Mouse (Mus musculus) kidney, embryonic 15.5 days (tissue): ENCODE results near the gene Swt1. TPM values are rescaled to one million over a fixed set of nuclear protein-coding genes. Genes with fewer than 3 reads are reported as not detected.

Experiments used
- ATAC-seq: fragments of 200-750 bp; cut with Nextera tagmentation; replicated peaks from 2 replicates; pipeline ENCODE4 v1.8.0; 2017; ENCODE audit warnings: moderate TSS enrichment; ENCODE audit not compliant: low FRiP score
- H3K27ac ChIP-seq: fragments of 300-500 bp; sonication (generic); 2 replicates; pipeline ENCODE4 v1.5.1; 2015; ENCODE audit warnings: mild to moderate bottlenecking, inconsistent platforms
- H3K27me3 ChIP-seq: fragments of 300-500 bp; sonication (generic); 2 replicates; pipeline ENCODE4 v1.6.1; 2015; ENCODE audit warnings: inconsistent platforms
- H3K36me3 ChIP-seq: fragments of 300-500 bp; sonication (generic); 2 replicates; pipeline ENCODE4 v1.6.1; 2015; ENCODE audit warnings: inconsistent platforms
- H3K4me1 ChIP-seq: fragments of 300-500 bp; sonication (generic); 2 replicates; pipeline ENCODE4 v1.6.1; 2015; ENCODE audit warnings: inconsistent platforms
- H3K4me2 ChIP-seq: fragments of 300-500 bp; sonication (generic); 2 replicates; pipeline ENCODE4 v1.6.1; 2015; ENCODE audit warnings: moderate library complexity, mild to moderate bottlenecking, inconsistent platforms
- H3K4me3 ChIP-seq: fragments of 300-500 bp; sonication (generic); replicated peaks from 2 replicates; pipeline ENCODE4 v1.5.1; 2015; ENCODE audit warnings: mild to moderate bottlenecking, inconsistent platforms
- H3K9ac ChIP-seq: fragments of 300-500 bp; sonication (generic); 2 replicates; pipeline ENCODE4 v1.6.1; 2015; ENCODE audit warnings: mild to moderate bottlenecking, inconsistent platforms
- H3K9me3 ChIP-seq: fragments of 300-500 bp; sonication (generic); replicated peaks from 2 replicates; pipeline ENCODE4 v1.6.1; 2016; ENCODE audit warnings: inconsistent platforms
- WGBS: fragments of 180-500 bp; shearing (Covaris S2); methylation state at CpG from one replicate; pipeline ENCODE4 v1.1.7; 2015; ENCODE audit warnings: mixed read lengths; 5-methylcytosine and 5-hydroxymethylcytosine counted together
- microRNA-seq: library from miRNA; unstranded; fragments of <30 nt; microRNA quantifications from one replicate; pipeline ENCODE4, GENCODE M21; 2016
- polyA plus RNA-seq: library from polyadenylated mRNA; unstranded; fragments of >200 nt; fragmentation: Nextera tagmentation; extraction: Ambion mirVana; gene quantifications from 2 replicates; pipeline ENCODE4 v1.2.1, GENCODE M21; 2015

Gene Swt1
- polyA plus RNA-seq, 1 experiment from 2014 or later = 27.4 TPM

- H3K4me2 ChIP-seq = peak overlapping the region; percentile 38
- H3K36me3 ChIP-seq = no peaks in the 10 kb centered on the region
- H3K4me3 ChIP-seq = no peak overlapping the region
- WGBS = 38% methylated on average over 8 of the region's 8 CpGs
- no peaks in the 10 kb centered on the region for H3K9me3 ChIP-seq
- peaks cover 43% of the 10 kb centered on the region for H3K4me1 ChIP-seq
- H3K9ac ChIP-seq = no peak overlapping the region
- no peak for ATAC-seq
- no peaks in the 10 kb centered on the region for H3K27me3 ChIP-seq
- H3K27ac ChIP-seq = peak overlapping the region; percentile 92
These were observed 86.8 kb downstream of the Swt1 start for GRCm38 (mm10) chr1:151341321-151342044.

- no peak overlapping the region for H3K4me3 ChIP-seq
- no peaks in the 10 kb centered on the region for H3K36me3 ChIP-seq
- peaks cover 39% of the 10 kb centered on the region for H3K4me1 ChIP-seq
- 73% methylated on average over 2 of the region's 2 CpGs for WGBS
- peak overlapping the region; percentile 20; the same call in 1 of the 2 replicates for H3K27ac ChIP-seq
- no peaks in the 10 kb centered on the region for H3K9me3 ChIP-seq
- ATAC-seq = no peak
- H3K4me2 ChIP-seq = no peak overlapping the region
- H3K9ac ChIP-seq = no peak overlapping the region
- no peaks in the 10 kb centered on the region for H3K27me3 ChIP-seq
These were observed 89.3 kb downstream of the Swt1 start for GRCm38 (mm10) chr1:151338941-151339340.

- no peak for ATAC-seq
- peak overlapping the region; percentile 0; the same call in 1 of the 2 replicates for H3K27ac ChIP-seq
These were observed 90.0 kb downstream of the Swt1 start for GRCm38 (mm10) chr1:151338234-151338633.

GRCm38 (mm10) chr1:151332819-151333218, 95.4 kb downstream of the Swt1 start:
- ATAC-seq = no peak
- no peak overlapping the region for H3K4me2 ChIP-seq
- no peak overlapping the region for H3K9ac ChIP-seq
- H3K9me3 ChIP-seq = no peaks in the 10 kb centered on the region
- WGBS = 86% methylated on average over 3 of the region's 3 CpGs
- H3K27ac ChIP-seq = no peak overlapping the region
- H3K27me3 ChIP-seq = no peaks in the 10 kb centered on the region
- H3K4me3 ChIP-seq = no peak overlapping the region
- no peaks in the 10 kb centered on the region; the same call in 1 of the 2 replicates for H3K4me1 ChIP-seq
- no peaks in the 10 kb centered on the region for H3K36me3 ChIP-seq

More at GRCm38 (mm10) chr1:151338234-151338633, 90.0 kb downstream of the Swt1 start:
- Histone ChIP-seq H3K9me3 (no peaks in the 10 kb centered on the region), H3K27me3 (no peaks in the 10 kb centered on the region), H3K4me2 (no peak overlapping the region), H3K4me3 (no peak overlapping the region), H3K4me1 (peaks cover 35% of the 10 kb centered on the region), H3K9ac (no peak overlapping the region), H3K36me3 (no peaks in the 10 kb centered on the region)

GRCm38 (mm10) chr1:151329601-151330000, 98.7 kb downstream of the Swt1 start:
- no peak overlapping the region for H3K4me3 ChIP-seq
- H3K9ac ChIP-seq = no peak overlapping the region
- peaks cover 3% of the 10 kb centered on the region; the same call in 1 of the 2 replicates for H3K4me1 ChIP-seq
- ATAC-seq = no peak; the same call in 1 of the 2 replicates
- WGBS = 52% methylated on average over 7 of the region's 7 CpGs
- no peaks in the 10 kb centered on the region for H3K36me3 ChIP-seq
- H3K27ac ChIP-seq = no peak overlapping the region
- H3K4me2 ChIP-seq = no peak overlapping the region
- no peaks in the 10 kb centered on the region for H3K9me3 ChIP-seq
- H3K27me3 ChIP-seq = no peaks in the 10 kb centered on the region

- Histone ChIP-seq H3K27ac (no peak overlapping the region), H3K4me2 (no peak overlapping the region), H3K36me3 (no peaks in the 10 kb centered on the region), H3K4me1 (peaks cover 3% of the 10 kb centered on the region; the same call in 1 of the 2 replicates), H3K4me3 (no peak overlapping the region), H3K27me3 (no peaks in the 10 kb centered on the region), H3K9ac (no peak overlapping the region), H3K9me3 (no peaks in the 10 kb centered on the region)
- WGBS = 85% methylated on average over 14 of the region's 14 CpGs
- no peak for ATAC-seq
These were observed 99.7 kb downstream of the Swt1 start for GRCm38 (mm10) chr1:151328341-151329097.

GRCm38 (mm10) chr1:151325328-151325727, 102.9 kb downstream of the Swt1 start:
- H3K27me3 ChIP-seq = no peaks in the 10 kb centered on the region
- no peak overlapping the region for H3K27ac ChIP-seq
- H3K36me3 ChIP-seq = no peaks in the 10 kb centered on the region
- no peak overlapping the region for H3K4me2 ChIP-seq
- no peak for ATAC-seq
- 64% methylated on average over 1 of the region's 1 CpGs for WGBS
- H3K4me1 ChIP-seq = peaks cover 3% of the 10 kb centered on the region; the same call in 1 of the 2 replicates
- H3K9ac ChIP-seq = no peak overlapping the region
- H3K4me3 ChIP-seq = no peak overlapping the region
- no peaks in the 10 kb centered on the region for H3K9me3 ChIP-seq

GRCm38 (mm10) chr1:151320408-151320807, 107.8 kb downstream of the Swt1 start:
- 71% methylated on average over 4 of the region's 4 CpGs for WGBS
- H3K4me2 ChIP-seq = no peak overlapping the region
- no peaks in the 10 kb centered on the region for H3K36me3 ChIP-seq
- H3K4me1 ChIP-seq = no peaks in the 10 kb centered on the region
- H3K9ac ChIP-seq = no peak overlapping the region
- no peak for ATAC-seq
- H3K27ac ChIP-seq = no peak overlapping the region
- no peaks in the 10 kb centered on the region for H3K9me3 ChIP-seq
- H3K4me3 ChIP-seq = no peak overlapping the region
- no peaks in the 10 kb centered on the region for H3K27me3 ChIP-seq

GRCm38 (mm10) chr1:151319267-151319666, 109.0 kb downstream of the Swt1 start:
- Histone ChIP-seq H3K27me3 (no peaks in the 10 kb centered on the region), H3K36me3 (no peaks in the 10 kb centered on the region), H3K4me1 (no peaks in the 10 kb centered on the region), H3K4me3 (no peak overlapping the region), H3K9ac (no peak overlapping the region), H3K4me2 (no peak overlapping the region), H3K27ac (no peak overlapping the region), H3K9me3 (no peaks in the 10 kb centered on the region)
- WGBS = 92% methylated on average over 7 of the region's 7 CpGs
- no peak for ATAC-seq

Small RNA genes lying within 50 kb of the gene (microRNA-seq; reads per million reads assigned to microRNA genes)
- not detected for gene Mir7682

Other genes with a start within 250 kb of the Swt1 start
- 0.22 and 0.31 TPM in 2 replicates for gene Gm47985, start 245.9 kb downstream of the Swt1 start, polyA plus RNA-seq
- gene Gm8947, start 236.1 kb downstream of the Swt1 start, polyA plus RNA-seq = 0.26 and 0.46 TPM in 2 replicates
- 0.25 and 0.51 TPM in 2 replicates for gene Gm47995, start 230.0 kb downstream of the Swt1 start, polyA plus RNA-seq
- 0.42 and 0.55 TPM in 2 replicates for gene 3110040M04Rik, start 224.3 kb downstream of the Swt1 start, polyA plus RNA-seq
- 0.19 and 0.71 TPM in 2 replicates for gene Gm47996, start 218.3 kb downstream of the Swt1 start, polyA plus RNA-seq
- 421 and 464 TPM in 2 replicates for gene Ivns1abp, start 84.0 kb downstream of the Swt1 start, polyA plus RNA-seq
- gene Trmt1l, start 87 bp upstream of the Swt1 start, polyA plus RNA-seq = 46.4 and 50.4 TPM in 2 replicates
- 91.4 and 94.8 TPM in 2 replicates for gene Rnf2, start 72.5 kb upstream of the Swt1 start, polyA plus RNA-seq
- 10.5 and 12.7 TPM in 2 replicates for gene Fam129a, start 142.7 kb upstream of the Swt1 start, polyA plus RNA-seq